Mouse (Mus musculus) embryonic fibroblast, embryonic 13.5 days (primary cell): ENCODE measurements at regions not wholly inside any gene's neighbourhood (a gene's known extent, or its start where the extent isn't known, plus 50 kb on each side); places are given as distances from the start of the nearest gene placed in this dataset.

Experiments used
- H3K27ac ChIP-seq: 2 replicates; pipeline ENCODE4 v1.5.1; 2012; ENCODE audit warnings: low read length, control low read depth, inconsistent platforms; ENCODE audit not compliant: insufficient read depth
- H3K4me1 ChIP-seq: 2 replicates; pipeline ENCODE4 v1.6.1; 2011; ENCODE audit warnings: low read length; ENCODE audit not compliant: control insufficient read depth, insufficient read depth
- H3K4me3 ChIP-seq: 2 replicates; pipeline ENCODE4 v1.5.1; 2011; ENCODE audit warnings: mild to moderate bottlenecking, control low read depth, low read length; ENCODE audit not compliant: insufficient read depth
- CTCF ChIP-seq: IDR thresholded peaks from 2 replicates; pipeline ENCODE4 v1.5.1; 2011; ENCODE audit warnings: mild to moderate bottlenecking, control low read depth, low read length, moderate library complexity, borderline replicate concordance; ENCODE audit not compliant: insufficient read depth
- POLR2A ChIP-seq: IDR thresholded peaks from 2 replicates; pipeline ENCODE4 v1.6.1; 2011; ENCODE audit warnings: low read depth, mild to moderate bottlenecking, control low read depth, low read length, moderate library complexity

DNA sequence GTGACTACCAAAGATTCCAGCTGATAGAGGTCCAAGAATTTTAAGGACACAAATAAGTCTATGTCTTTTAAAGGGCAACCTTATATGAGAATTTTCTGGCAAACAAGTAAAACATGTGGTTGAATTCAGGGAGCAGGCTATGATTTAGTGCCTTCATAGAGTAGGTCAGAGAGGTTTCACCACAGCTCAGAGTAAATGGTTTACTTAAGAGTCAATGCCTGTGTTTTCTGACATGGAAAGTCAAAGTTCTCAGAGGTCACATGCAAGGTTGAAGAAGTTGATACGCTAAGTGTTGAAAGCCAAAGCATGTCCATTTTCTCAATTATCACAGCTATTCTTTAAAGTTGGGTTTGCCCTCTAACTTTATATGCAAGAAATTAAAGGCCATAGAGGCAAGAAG lies 425.7 kb upstream of the Nrsn1 start:
- no peak for TF ChIP-seq POLR2A
- TF ChIP-seq CTCF = no peak
- no peak overlapping the region for H3K4me3 ChIP-seq
- H3K4me1 ChIP-seq = no peaks in the 10 kb centered on the region; the same call in 1 of the 2 replicates
- peak overlapping the region; percentile 44; the same call in 1 of the 2 replicates for H3K27ac ChIP-seq

DNA sequence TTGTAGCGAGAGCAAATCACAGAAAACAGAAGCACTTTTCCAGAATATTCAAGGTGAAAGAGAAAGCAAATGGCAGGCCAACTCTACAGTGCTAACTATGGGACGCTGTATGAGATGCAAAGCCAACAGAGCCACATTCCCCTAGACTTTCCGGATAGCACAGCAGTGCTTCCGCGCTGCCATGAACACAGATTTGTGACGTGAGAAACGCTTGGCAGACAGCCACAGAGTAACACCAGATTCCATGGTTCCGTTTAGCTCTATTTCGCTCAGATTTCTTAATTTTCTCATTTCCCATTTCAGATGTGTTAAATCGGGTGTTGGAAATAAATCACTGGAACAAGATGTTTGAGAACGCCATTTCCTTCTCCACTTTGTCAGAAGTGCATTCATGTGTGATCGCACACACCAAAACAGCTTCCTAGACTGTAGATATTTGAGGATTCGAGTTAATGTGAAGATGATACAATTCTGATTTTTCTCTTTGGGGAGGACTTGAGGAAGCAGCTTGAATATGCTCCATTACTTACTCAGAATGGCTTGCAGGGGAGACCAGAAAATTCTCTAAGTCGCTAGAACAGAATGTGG lies 424.8 kb upstream of the Nrsn1 start:
- H3K4me3 ChIP-seq = no peak overlapping the region
- peak overlapping the region; percentile 8; the same call in 1 of the 2 replicates for H3K27ac ChIP-seq
- no peaks in the 10 kb centered on the region; the same call in 1 of the 2 replicates for H3K4me1 ChIP-seq
- TF ChIP-seq POLR2A = no peak
- no peak for TF ChIP-seq CTCF

DNA sequence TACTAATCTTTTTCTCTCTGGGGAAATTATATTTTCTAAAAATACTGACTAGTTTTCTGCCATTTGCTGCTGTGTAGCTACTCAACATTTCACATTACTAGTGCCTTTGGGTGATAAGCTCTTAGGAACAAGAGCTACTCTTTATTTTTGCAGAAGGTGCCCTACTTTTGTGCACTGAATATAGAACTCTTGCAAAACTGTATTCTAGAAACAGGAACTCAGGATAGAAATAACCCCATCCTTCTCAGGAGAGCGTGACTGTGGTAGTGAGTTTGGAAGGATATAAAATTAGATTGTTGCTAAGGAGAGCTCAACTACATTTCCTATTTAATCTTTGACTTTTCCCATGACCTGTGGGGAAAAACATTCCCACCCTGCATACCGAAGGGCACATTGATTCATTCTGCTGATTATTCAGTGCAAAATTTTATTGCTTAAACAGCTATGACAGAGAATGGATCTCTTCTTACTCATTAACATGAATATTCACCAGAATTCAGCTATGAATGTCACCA lies 408.0 kb upstream of the Nrsn1 start:
- TF ChIP-seq POLR2A = no peak
- no peak for TF ChIP-seq CTCF
- H3K4me1 ChIP-seq = no peaks in the 10 kb centered on the region
- H3K4me3 ChIP-seq = no peak overlapping the region
- no peak overlapping the region for H3K27ac ChIP-seq

DNA sequence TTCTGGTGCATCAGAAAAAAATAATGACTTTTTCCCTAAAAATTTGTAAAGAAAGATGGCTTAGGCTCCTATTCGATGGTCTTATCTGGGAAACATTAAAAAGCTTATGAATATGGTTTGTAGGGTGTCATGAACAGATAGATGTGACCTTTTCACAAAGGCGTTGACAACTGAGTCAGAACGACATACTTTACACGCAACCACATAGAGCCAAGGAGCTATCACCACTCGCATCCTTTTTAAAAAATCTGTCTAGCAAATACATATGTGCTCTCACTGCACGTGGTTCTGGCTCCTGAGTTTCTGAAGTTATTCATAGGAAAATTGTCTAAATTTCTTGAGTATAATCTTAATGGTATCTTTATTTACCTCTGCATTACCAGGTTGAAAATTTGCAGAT lies 404.9 kb upstream of the Nrsn1 start:
- TF ChIP-seq CTCF (no peak), POLR2A (no peak)
- Histone ChIP-seq H3K4me3 (no peak overlapping the region), H3K27ac (no peak overlapping the region), H3K4me1 (no peaks in the 10 kb centered on the region)

DNA sequence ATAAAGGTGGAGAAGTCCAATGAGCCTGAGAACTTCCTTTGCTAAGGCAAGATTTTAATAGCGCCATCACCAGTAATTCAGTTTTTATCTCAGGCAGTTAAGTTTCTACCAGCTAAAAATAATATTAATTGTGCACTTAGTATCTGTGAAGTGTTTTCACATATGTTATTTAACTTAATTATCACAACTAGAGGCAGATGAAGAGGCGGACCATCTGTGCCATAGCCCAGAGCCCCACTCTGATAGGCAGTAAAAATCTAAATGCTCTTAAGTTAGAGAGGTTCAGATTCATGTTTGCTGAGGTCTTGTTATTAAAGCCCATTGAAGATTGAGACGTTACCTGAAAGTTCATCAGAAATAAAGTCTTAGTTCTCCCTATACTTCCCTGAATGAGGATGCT lies 395.7 kb upstream of the Nrsn1 start:
- TF ChIP-seq POLR2A = no peak
- TF ChIP-seq CTCF = no peak

DNA sequence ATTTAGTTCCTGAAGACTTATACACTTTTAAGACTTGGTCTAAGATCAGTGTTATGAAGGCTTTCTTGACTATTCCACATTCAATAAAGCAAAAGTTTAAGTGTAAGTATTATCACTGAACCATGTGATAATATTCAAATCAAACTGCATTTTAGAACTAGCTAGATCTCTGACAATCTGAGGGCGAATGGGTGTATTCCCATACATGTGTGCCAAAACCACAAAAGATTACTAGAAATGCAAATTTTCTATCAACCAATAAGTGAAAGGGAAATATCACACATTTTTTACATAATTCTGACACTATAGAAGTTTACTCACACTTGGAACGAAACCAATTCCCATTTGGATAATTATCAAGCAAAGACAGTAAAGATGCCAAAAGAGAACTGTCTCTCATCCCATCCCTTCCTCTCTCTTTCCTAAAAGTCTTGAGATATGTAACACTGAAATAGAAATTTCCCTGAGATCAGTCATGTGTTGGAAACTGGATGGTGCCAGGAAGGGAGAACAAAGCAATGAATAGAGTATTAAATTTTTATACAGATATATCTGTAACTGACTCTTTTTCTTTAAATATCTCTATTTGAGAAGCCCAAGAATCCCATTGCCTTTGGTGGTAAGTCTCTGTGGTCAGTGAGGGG lies 394.8 kb upstream of the Nrsn1 start:
- TF ChIP-seq CTCF (no peak), POLR2A (no peak)

More for the DNA sequence above, 395.7 kb upstream of the Nrsn1 start:
- H3K4me1 ChIP-seq = no peaks in the 10 kb centered on the region
- H3K27ac ChIP-seq = no peak overlapping the region
- no peak overlapping the region for H3K4me3 ChIP-seq

DNA sequence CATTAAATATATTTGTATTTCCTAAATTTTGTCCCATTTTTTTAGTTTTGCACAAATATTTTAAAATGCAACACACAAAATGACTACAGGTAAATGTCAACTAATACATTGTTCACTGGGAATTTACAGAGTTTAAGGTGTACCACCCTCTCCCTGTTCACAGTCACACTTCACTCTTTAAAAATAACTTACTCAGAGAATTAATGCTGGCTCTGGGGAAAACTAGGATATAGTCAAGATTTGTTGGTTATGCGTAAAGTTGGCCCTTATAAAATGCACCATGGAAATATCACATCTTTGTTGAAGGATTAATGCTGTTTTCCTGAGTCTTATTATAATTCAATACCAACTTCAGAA lies 378.1 kb upstream of the Nrsn1 start:
- Histone ChIP-seq H3K27ac (no peak overlapping the region), H3K4me1 (no peaks in the 10 kb centered on the region), H3K4me3 (no peak overlapping the region)
- no peak for TF ChIP-seq CTCF
- no peak for TF ChIP-seq POLR2A

More for the DNA sequence above, 394.8 kb upstream of the Nrsn1 start:
- H3K4me3 ChIP-seq = no peak overlapping the region
- H3K27ac ChIP-seq = no peak overlapping the region
- H3K4me1 ChIP-seq = no peaks in the 10 kb centered on the region

DNA sequence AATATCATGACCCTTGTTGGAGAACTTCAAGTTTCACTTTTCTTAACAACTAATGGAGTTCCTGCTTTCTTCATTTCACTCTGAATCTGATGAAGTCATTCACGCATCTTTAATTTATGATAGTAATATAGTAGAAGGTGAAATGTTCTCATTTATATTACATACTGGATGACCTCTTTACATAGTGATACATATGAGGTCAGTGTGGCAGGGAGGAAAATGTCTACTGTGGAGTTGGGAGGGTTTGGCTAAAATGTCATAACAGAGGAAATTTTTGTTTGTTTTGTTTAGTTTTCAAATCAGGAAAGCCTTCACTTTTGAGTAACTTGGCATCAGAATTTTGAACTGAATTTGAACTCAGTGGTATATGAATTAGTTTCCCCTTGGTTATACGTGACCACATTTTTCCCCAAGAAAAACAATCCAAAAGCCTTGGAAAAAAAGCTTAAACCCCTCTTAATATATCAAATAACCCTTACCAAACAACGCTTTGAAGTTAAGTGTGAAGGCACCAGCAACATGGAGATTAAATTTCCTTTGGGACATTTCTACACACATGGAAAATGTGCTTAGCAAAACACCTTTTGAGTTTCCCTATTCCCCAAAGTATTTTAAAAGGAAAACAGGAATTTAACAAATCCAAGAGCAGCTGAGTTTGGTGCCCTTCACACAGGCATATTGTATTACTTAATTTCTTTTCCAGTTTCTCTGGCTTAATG lies 377.6 kb upstream of the Nrsn1 start:
- TF ChIP-seq POLR2A = no peak
- no peak for TF ChIP-seq CTCF
- Histone ChIP-seq H3K4me3 (no peak overlapping the region), H3K27ac (no peak overlapping the region), H3K4me1 (no peaks in the 10 kb centered on the region)

DNA sequence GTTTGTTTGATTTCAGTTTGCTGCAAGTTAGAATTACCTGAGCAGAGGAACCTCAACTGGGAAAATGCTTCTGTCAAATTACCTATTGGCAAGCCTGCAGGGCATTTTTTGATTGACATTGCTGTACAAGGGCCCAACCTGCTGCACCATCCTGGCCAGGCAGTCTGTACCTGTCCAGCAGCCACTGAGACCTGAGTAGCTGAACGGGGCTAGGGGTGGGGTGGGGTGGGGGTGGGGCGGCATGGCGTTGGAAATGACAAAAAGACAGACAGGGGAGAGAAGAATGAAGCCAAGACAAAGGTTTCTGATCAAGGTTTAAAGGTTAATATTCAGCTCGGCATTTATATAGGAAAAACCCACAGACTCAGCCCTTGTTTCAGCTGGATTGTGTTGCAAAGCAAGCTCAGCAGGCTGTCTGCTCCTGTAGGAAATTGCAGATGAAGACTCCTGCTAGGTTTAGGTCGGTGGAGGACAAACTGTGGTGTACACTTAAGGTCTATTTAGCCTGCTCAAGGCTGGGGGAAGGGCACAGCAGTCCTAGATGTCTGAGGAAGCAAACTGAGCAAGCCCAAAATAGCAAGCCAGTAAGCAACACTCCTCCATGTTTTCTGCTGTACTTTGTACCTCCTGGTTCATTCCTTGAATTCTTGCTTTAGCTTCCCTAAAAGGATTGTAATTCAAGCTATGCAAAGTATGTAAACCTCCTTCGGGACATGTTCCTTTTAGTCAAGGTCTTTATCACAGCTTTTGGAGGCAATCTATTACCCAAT lies 369.4 kb upstream of the Nrsn1 start:
- H3K27ac ChIP-seq = peak overlapping the region; percentile 23; the same call in 1 of the 2 replicates
- no peak overlapping the region for H3K4me3 ChIP-seq
- H3K4me1 ChIP-seq = 0 out of 2 replicates have a peak, but pooled peaks cover 2% of the 10 kb centered on the region
- TF ChIP-seq POLR2A (no peak), CTCF (no peak)
